Mouse (Mus musculus) monocyte, adult 2 months (primary cell): ENCODE results near the gene Adam1b.

Experiments
- DNase-seq, 2 experiments: peaks; one replicate each; pipeline ENCODE4 v3.0.0; 2022; ENCODE audit warnings: low spot score in 2 of 2, low read depth in 1 of 2

The Adam1b gene

GRCm38 (mm10) chr5:121500719-121501118 is 2.5 kb downstream of the Adam1b start:
- DNase-seq = no peak

- no peak for DNase-seq
Measured at GRCm38 (mm10) chr5:121493305-121493704, 9.9 kb downstream of the Adam1b start.

GRCm38 (mm10) chr5:121484801-121485200 is 18.4 kb downstream of the Adam1b start:
- DNase-seq = no peak

GRCm38 (mm10) chr5:121477680-121478079 is 25.6 kb downstream of the Adam1b start:
- no peak for DNase-seq

GRCm38 (mm10) chr5:121476040-121476439 is 27.2 kb downstream of the Adam1b start:
- DNase-seq = no peak

- no peak for DNase-seq
Measured at GRCm38 (mm10) chr5:121474610-121475009, 28.6 kb downstream of the Adam1b start.

- DNase-seq = no peak
Measured at GRCm38 (mm10) chr5:121472411-121472810, 30.8 kb downstream of the Adam1b start.

- DNase-seq = no peak
Measured at GRCm38 (mm10) chr5:121469566-121469965, 33.7 kb downstream of the Adam1b start.

GRCm38 (mm10) chr5:121463601-121464250 is 39.5 kb downstream of the Adam1b start:
- DNase-seq = no peak

GRCm38 (mm10) chr5:121462967-121463366 is 40.3 kb downstream of the Adam1b start:
- no peak for DNase-seq

GRCm38 (mm10) chr5:121462171-121462502 is 41.1 kb downstream of the Adam1b start:
- DNase-seq = no peak

GRCm38 (mm10) chr5:121461339-121462170 is 41.7 kb downstream of the Adam1b start:
- no peak for DNase-seq

GRCm38 (mm10) chr5:121455510-121456265 is 47.5 kb downstream of the Adam1b start:
- DNase-seq = no peak

- no peak for DNase-seq
Measured at GRCm38 (mm10) chr5:121454503-121454782, 48.8 kb downstream of the Adam1b start.

GRCm38 (mm10) chr5:121453743-121454502 is 49.3 kb downstream of the Adam1b start:
- DNase-seq = no peak

GRCm38 (mm10) chr5:121452906-121453305 is 50.3 kb downstream of the Adam1b start:
- DNase-seq = no peak

- DNase-seq = peak; percentile 93 to 99
Measured at GRCm38 (mm10) chr5:121452026-121452869, 51.0 kb downstream of the Adam1b start, which contains the start of gene Erp29. Gene Erp29 (minus strand): TSS chr5:121452506.

GRCm38 (mm10) chr5:121451644-121452025 is 51.6 kb downstream of the Adam1b start, which contains the start of gene Tmem116:
Gene Tmem116 (plus strand): TSS chr5:121451893.
- no peak for DNase-seq

GRCm38 (mm10) chr5:121451203-121451602 is 52.0 kb downstream of the Adam1b start:
- peak; percentile 48 to 51 for DNase-seq

GRCm38 (mm10) chr5:121450476-121450875 is 52.8 kb downstream of the Adam1b start:
- DNase-seq = no peak
